Mouse (Mus musculus) splenic B cell, adult 2 months (primary cell): ENCODE results near the gene Il1r1.

Experiments used
- DNase-seq: peaks from one replicate; pipeline ENCODE4 v3.0.0-alpha.2; 2011; ENCODE audit warnings: low read depth, low spot score
- H3K27me3 ChIP-seq: 2 replicates; pipeline ENCODE4 v1.6.1; 2012; ENCODE audit warnings: mild to moderate bottlenecking, low read length, moderate library complexity, mixed read lengths; ENCODE audit not compliant: control insufficient read depth, poor library complexity, insufficient read depth, severe bottlenecking
- H3K36me3 ChIP-seq: 2 replicates; pipeline ENCODE4 v1.6.1; 2012; ENCODE audit warnings: mild to moderate bottlenecking, low read length, moderate library complexity, mixed read lengths; ENCODE audit not compliant: control insufficient read depth, poor library complexity, insufficient read depth, severe bottlenecking

The Il1r1 gene

GRCm38 (mm10) chr1:40220549-40220948 is 4.3 kb upstream of the Il1r1 start:
- H3K27me3 ChIP-seq = no peaks in the 10 kb centered on the region
- no peaks in the 10 kb centered on the region for H3K36me3 ChIP-seq
- DNase-seq = no peak

GRCm38 (mm10) chr1:40221864-40222263 is 3.0 kb upstream of the Il1r1 start:
- DNase-seq = no peak
- H3K27me3 ChIP-seq = no peaks in the 10 kb centered on the region

GRCm38 (mm10) chr1:40222680-40223079 is 2.2 kb upstream of the Il1r1 start:
- Histone ChIP-seq H3K36me3 (no peaks in the 10 kb centered on the region), H3K27me3 (no peaks in the 10 kb centered on the region)
- no peak for DNase-seq

More at GRCm38 (mm10) chr1:40221864-40222263, 3.0 kb upstream of the Il1r1 start:
- H3K36me3 ChIP-seq = no peaks in the 10 kb centered on the region

GRCm38 (mm10) chr1:40223591-40223990 is 1.3 kb upstream of the Il1r1 start:
- H3K27me3 ChIP-seq = no peaks in the 10 kb centered on the region
- no peak for DNase-seq
- H3K36me3 ChIP-seq = no peaks in the 10 kb centered on the region

GRCm38 (mm10) chr1:40225580-40225979 is 700 bp downstream of the Il1r1 start:
- Histone ChIP-seq H3K27me3 (no peaks in the 10 kb centered on the region), H3K36me3 (no peaks in the 10 kb centered on the region)
- no peak for DNase-seq

- Histone ChIP-seq H3K36me3 (no peaks in the 10 kb centered on the region), H3K27me3 (no peaks in the 10 kb centered on the region)
- no peak for DNase-seq
Observed at GRCm38 (mm10) chr1:40229033-40229432, 4.2 kb downstream of the Il1r1 start.

- Histone ChIP-seq H3K27me3 (no peaks in the 10 kb centered on the region), H3K36me3 (no peaks in the 10 kb centered on the region)
- no peak for DNase-seq
Observed at GRCm38 (mm10) chr1:40229771-40230280, 4.9 kb downstream of the Il1r1 start.

GRCm38 (mm10) chr1:40230336-40230735 is 5.5 kb downstream of the Il1r1 start:
- Histone ChIP-seq H3K27me3 (no peaks in the 10 kb centered on the region), H3K36me3 (no peaks in the 10 kb centered on the region)
- DNase-seq = no peak

- Histone ChIP-seq H3K36me3 (no peaks in the 10 kb centered on the region), H3K27me3 (no peaks in the 10 kb centered on the region)
- no peak for DNase-seq
Observed at GRCm38 (mm10) chr1:40231116-40231515, 6.2 kb downstream of the Il1r1 start.

GRCm38 (mm10) chr1:40233217-40233616 is 8.3 kb downstream of the Il1r1 start:
- Histone ChIP-seq H3K36me3 (no peaks in the 10 kb centered on the region), H3K27me3 (no peaks in the 10 kb centered on the region)
- DNase-seq = no peak

GRCm38 (mm10) chr1:40233621-40234020 is 8.7 kb downstream of the Il1r1 start:
- DNase-seq = no peak
- Histone ChIP-seq H3K27me3 (no peaks in the 10 kb centered on the region), H3K36me3 (no peaks in the 10 kb centered on the region)

- Histone ChIP-seq H3K27me3 (no peaks in the 10 kb centered on the region), H3K36me3 (no peaks in the 10 kb centered on the region)
- no peak for DNase-seq
Observed at GRCm38 (mm10) chr1:40235597-40236249, 10.8 kb downstream of the Il1r1 start.

- DNase-seq = no peak
- Histone ChIP-seq H3K36me3 (no peaks in the 10 kb centered on the region), H3K27me3 (no peaks in the 10 kb centered on the region)
Observed at GRCm38 (mm10) chr1:40236694-40237093, 11.8 kb downstream of the Il1r1 start.

GRCm38 (mm10) chr1:40237094-40237493 is 12.2 kb downstream of the Il1r1 start:
- Histone ChIP-seq H3K36me3 (no peaks in the 10 kb centered on the region), H3K27me3 (no peaks in the 10 kb centered on the region)
- no peak for DNase-seq

GRCm38 (mm10) chr1:40240353-40241092 is 15.6 kb downstream of the Il1r1 start:
- no peaks in the 10 kb centered on the region for H3K27me3 ChIP-seq
- no peaks in the 10 kb centered on the region for H3K36me3 ChIP-seq
- peak; percentile 88 for DNase-seq
